Mouse (Mus musculus) kidney, adult 2 months (tissue): ENCODE measurements around the gene Lipn. TPM values are rescaled to one million over a fixed set of nuclear protein-coding genes. Genes with fewer than 3 reads are reported as not detected.

Experiments used
- DNase-seq: peaks from one replicate; pipeline ENCODE4 v3.0.0; 2021
- H3K27ac ChIP-seq: fragments of 200-500 bp; 2 replicates; pipeline ENCODE4 v1.5.1; 2012; ENCODE audit warnings: low read depth, low read length, control low read depth, inconsistent platforms; ENCODE audit not compliant: insufficient read depth
- H3K27me3 ChIP-seq: fragments of 200-500 bp; replicated peaks from 2 replicates; pipeline ENCODE4 v1.6.1; 2012; ENCODE audit warnings: mild to moderate bottlenecking, moderate library complexity, low read length, inconsistent platforms; ENCODE audit not compliant: control insufficient read depth, insufficient read depth
- H3K36me3 ChIP-seq: fragments of 200-500 bp; 2 replicates; pipeline ENCODE4 v1.6.1; 2012; ENCODE audit warnings: mild to moderate bottlenecking, moderate library complexity, low read length, inconsistent platforms; ENCODE audit not compliant: control insufficient read depth, insufficient read depth
- H3K4me1 ChIP-seq: fragments of 200-500 bp; 2 replicates; pipeline ENCODE4 v1.6.1; 2011; ENCODE audit warnings: low read length; ENCODE audit not compliant: control insufficient read depth, insufficient read depth
- H3K4me3 ChIP-seq: fragments of 200-500 bp; 2 replicates; pipeline ENCODE4 v1.5.1; 2011; ENCODE audit warnings: mild to moderate bottlenecking, low read depth, low read length, control low read depth; ENCODE audit not compliant: insufficient read depth
- CTCF ChIP-seq: fragments of 200-500 bp; conservative IDR thresholded peaks from 2 replicates; pipeline ENCODE4 v1.5.1; 2011; ENCODE audit warnings: low read depth, mild to moderate bottlenecking, control low read depth, low read length, moderate library complexity, mixed read lengths; ENCODE audit not compliant: insufficient read depth, insufficient read length
- POLR2A ChIP-seq: fragments of 200-500 bp; IDR thresholded peaks from one replicate; pipeline ENCODE4 v1.6.1; 2011; ENCODE audit warnings: low read depth, low read length, control low read depth
- WGBS: fragments of 180-500 bp; shearing (Covaris S2); methylation state at CpG from one replicate; pipeline ENCODE4 v1.1.7; 2018; 5-methylcytosine and 5-hydroxymethylcytosine counted together
- polyA plus RNA-seq: library from polyadenylated mRNA; depleted of rRNA; stranded (reverse); fragments of >200 nt; gene quantifications from 2 replicates; pipeline ENCODE4 v1.2.3, GENCODE M21; 2012

Gene Lipn
- polyA plus RNA-seq, 1 experiment: not detected

- WGBS: 56% methylated on average over 1 of the region's 1 CpGs
- Histone ChIP-seq H3K27ac (no peak overlapping the region), H3K4me1 (no peaks in the 10 kb centered on the region), H3K4me3 (no peak overlapping the region), H3K27me3 (no peaks in the 10 kb centered on the region), H3K36me3 (no peaks in the 10 kb centered on the region)
- TF ChIP-seq CTCF: no peak
- TF ChIP-seq POLR2A: no peak
- no peak for DNase-seq
These were observed 3.6 kb upstream of the Lipn start for GRCm38 (mm10) chr19:34063547-34063946.

GRCm38 (mm10) chr19:34064059-34064458 lies 3.1 kb upstream of the Lipn start:
- no peaks in the 10 kb centered on the region for H3K36me3 ChIP-seq
- TF ChIP-seq CTCF (no peak), POLR2A (no peak)
- H3K4me1 ChIP-seq: no peaks in the 10 kb centered on the region
- no peaks in the 10 kb centered on the region for H3K27me3 ChIP-seq
- 92% methylated on average over 4 of the region's 4 CpGs for WGBS
- no peak overlapping the region for H3K27ac ChIP-seq
- H3K4me3 ChIP-seq: no peak overlapping the region
- no peak for DNase-seq

GRCm38 (mm10) chr19:34074239-34074638 lies 7.1 kb downstream of the Lipn start:
- no peak for TF ChIP-seq POLR2A
- no peak for TF ChIP-seq CTCF
- Histone ChIP-seq H3K27ac (no peak overlapping the region), H3K4me1 (no peaks in the 10 kb centered on the region), H3K36me3 (no peaks in the 10 kb centered on the region), H3K27me3 (no peaks in the 10 kb centered on the region), H3K4me3 (no peak overlapping the region)
- no peak for DNase-seq

GRCm38 (mm10) chr19:34078130-34078529 lies 11.0 kb downstream of the Lipn start:
- no peaks in the 10 kb centered on the region for H3K4me1 ChIP-seq
- DNase-seq: no peak
- WGBS: 63% methylated on average over 2 of the region's 2 CpGs
- TF ChIP-seq POLR2A (no peak), CTCF (no peak)
- H3K27ac ChIP-seq: no peak overlapping the region
- H3K27me3 ChIP-seq: no peaks in the 10 kb centered on the region
- no peak overlapping the region for H3K4me3 ChIP-seq
- H3K36me3 ChIP-seq: no peaks in the 10 kb centered on the region

- Histone ChIP-seq H3K4me1 (no peaks in the 10 kb centered on the region), H3K27me3 (no peaks in the 10 kb centered on the region), H3K4me3 (no peak overlapping the region), H3K36me3 (no peaks in the 10 kb centered on the region), H3K27ac (no peak overlapping the region)
- WGBS: 31% methylated on average over 3 of the region's 3 CpGs
- TF ChIP-seq CTCF (no peak), POLR2A (no peak)
- peak; percentile 71 for DNase-seq
These were observed 22.0 kb downstream of the Lipn start for GRCm38 (mm10) chr19:34089011-34089680.

- no peak overlapping the region for H3K4me3 ChIP-seq
- no peak for DNase-seq
- WGBS: 73% methylated on average over 5 of the region's 5 CpGs
- no peak overlapping the region for H3K27ac ChIP-seq
- H3K4me1 ChIP-seq: peaks cover 5% of the 10 kb centered on the region; the same call in 1 of the 2 replicates
- TF ChIP-seq POLR2A (no peak), CTCF (no peak)
- H3K36me3 ChIP-seq: no peaks in the 10 kb centered on the region
- H3K27me3 ChIP-seq: no peaks in the 10 kb centered on the region
These were observed 28.2 kb downstream of the Lipn start for GRCm38 (mm10) chr19:34095381-34095780.

GRCm38 (mm10) chr19:34096228-34096627 lies 29.1 kb downstream of the Lipn start:
- Histone ChIP-seq H3K4me1 (peaks cover 5% of the 10 kb centered on the region; the same call in 1 of the 2 replicates), H3K27ac (no peak overlapping the region), H3K27me3 (no peaks in the 10 kb centered on the region), H3K4me3 (no peak overlapping the region), H3K36me3 (no peaks in the 10 kb centered on the region)
- TF ChIP-seq POLR2A (no peak), CTCF (no peak)
- no peak for DNase-seq
- WGBS: 57% methylated on average over 1 of the region's 1 CpGs
